Mouse (Mus musculus) intestine, embryonic 14.5 days (tissue): ENCODE data around the gene Prrt2. TPM values are rescaled to one million over a fixed set of nuclear protein-coding genes. Genes with fewer than 3 reads are reported as not detected.

Source experiments
- ATAC-seq: fragments of 200-750 bp; cut with Nextera tagmentation; replicated peaks from 2 replicates; pipeline ENCODE4 v1.8.0; 2017; ENCODE audit warnings: low read depth, moderate number of reproducible peaks, moderate TSS enrichment, moderate library complexity; ENCODE audit not compliant: low FRiP score, low TSS enrichment
- DNase-seq: peaks from one replicate; pipeline ENCODE4 v3.0.0-alpha.2; 2018; ENCODE audit warnings: low spot score
- H3K27ac ChIP-seq: fragments of 300-500 bp; sonication (generic); 2 replicates; pipeline ENCODE4 v1.5.1; 2014; ENCODE audit warnings: low read depth, mild to moderate bottlenecking, control low read depth
- H3K27me3 ChIP-seq: fragments of 300-500 bp; sonication (generic); replicated peaks from 2 replicates; pipeline ENCODE4 v1.6.1; 2014; ENCODE audit warnings: low read length, control low read depth; ENCODE audit not compliant: control insufficient read depth, insufficient read depth
- H3K36me3 ChIP-seq: fragments of 300-500 bp; sonication (generic); 2 replicates; pipeline ENCODE4 v1.6.1; 2014; ENCODE audit warnings: low read length, control low read depth; ENCODE audit not compliant: control insufficient read depth, insufficient read depth
- H3K4me1 ChIP-seq: fragments of 300-500 bp; sonication (generic); replicated peaks from 2 replicates; pipeline ENCODE4 v1.6.1; 2014; ENCODE audit warnings: low read length, control low read depth, mixed read lengths; ENCODE audit not compliant: control insufficient read depth, insufficient read depth
- H3K4me2 ChIP-seq: fragments of 300-500 bp; sonication (generic); 2 replicates; pipeline ENCODE4 v1.6.1; 2014; ENCODE audit warnings: low read length
- H3K4me3 ChIP-seq: fragments of 300-500 bp; sonication (generic); 2 replicates; pipeline ENCODE4 v1.5.1; 2014; ENCODE audit warnings: low read depth, low read length, control low read depth, mixed read lengths
- H3K9ac ChIP-seq: fragments of 300-500 bp; sonication (generic); 2 replicates; pipeline ENCODE4 v1.6.1; 2014; ENCODE audit warnings: mild to moderate bottlenecking, low read length
- H3K9me3 ChIP-seq: fragments of 300-500 bp; sonication (generic); 2 replicates; pipeline ENCODE4 v1.6.1; 2016; ENCODE audit warnings: low read length, control low read depth; ENCODE audit not compliant: control insufficient read depth
- WGBS: fragments of 180-500 bp; shearing (Covaris S2); extraction: QIAGEN DNeasy Blood & Tissue Kit; methylation state at CpG from one replicate; pipeline ENCODE4 v1.1.7; 2014; 5-methylcytosine and 5-hydroxymethylcytosine counted together
- microRNA-seq: library from miRNA; unstranded; fragments of <30 nt; microRNA quantifications from one replicate; pipeline ENCODE4, GENCODE M21; 2016
- polyA plus RNA-seq: library from polyadenylated mRNA; unstranded; fragments of >200 nt; fragmentation: Nextera tagmentation; extraction: Ambion mirVana; gene quantifications from 2 replicates; pipeline ENCODE4 v1.2.1, GENCODE M21; 2014

Gene Prrt2
- polyA plus RNA-seq, 1 experiment from 2014 or later = 9.2 TPM

DNA sequence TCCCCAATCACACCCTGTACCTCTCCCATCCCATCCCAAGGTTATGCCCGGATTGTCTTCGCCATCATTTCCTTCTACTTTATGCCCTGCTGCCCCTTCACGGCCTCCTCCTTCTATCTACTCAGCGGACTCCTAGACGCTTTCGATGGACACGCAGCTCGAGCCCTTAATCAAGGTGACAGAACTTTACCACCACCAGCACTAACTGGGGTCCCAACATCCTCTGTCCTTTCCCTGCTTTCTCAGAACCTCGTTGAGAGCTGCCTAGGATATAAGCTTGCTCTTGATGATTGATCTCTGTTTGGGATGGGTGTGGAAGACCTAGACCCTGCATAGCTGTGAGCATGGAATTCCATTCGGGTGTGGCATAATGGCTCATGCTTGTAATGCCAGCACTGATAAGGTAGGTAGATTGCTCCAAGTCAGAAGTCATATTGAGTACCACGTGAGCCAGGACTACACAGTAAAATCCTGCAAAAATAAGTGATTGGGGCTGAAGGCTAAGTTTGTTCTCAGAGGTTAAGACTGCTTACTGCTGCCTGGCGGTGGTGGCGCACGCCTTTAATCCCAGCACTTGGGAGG lies 44.0 kb downstream of the Prrt2 start:
- peak; percentile 71 for DNase-seq
- H3K9ac ChIP-seq = peak overlapping the region; percentile 94
- peak overlapping the region; percentile 66 for H3K4me2 ChIP-seq
- 0 out of 2 replicates have a peak, but pooled peaks have one; percentile 40 for ATAC-seq
- no peaks in the 10 kb centered on the region for H3K9me3 ChIP-seq
- peak overlapping the region; percentile 94 for H3K27ac ChIP-seq
- WGBS = 23% methylated on average over 14 of the region's 14 CpGs
- H3K36me3 ChIP-seq = peaks cover 35% of the 10 kb centered on the region
- H3K4me1 ChIP-seq = 0 out of 2 replicates have a peak, but pooled peaks cover 5% of the 10 kb centered on the region
- peak overlapping the region; percentile 97 for H3K4me3 ChIP-seq
- no peaks in the 10 kb centered on the region for H3K27me3 ChIP-seq

DNA sequence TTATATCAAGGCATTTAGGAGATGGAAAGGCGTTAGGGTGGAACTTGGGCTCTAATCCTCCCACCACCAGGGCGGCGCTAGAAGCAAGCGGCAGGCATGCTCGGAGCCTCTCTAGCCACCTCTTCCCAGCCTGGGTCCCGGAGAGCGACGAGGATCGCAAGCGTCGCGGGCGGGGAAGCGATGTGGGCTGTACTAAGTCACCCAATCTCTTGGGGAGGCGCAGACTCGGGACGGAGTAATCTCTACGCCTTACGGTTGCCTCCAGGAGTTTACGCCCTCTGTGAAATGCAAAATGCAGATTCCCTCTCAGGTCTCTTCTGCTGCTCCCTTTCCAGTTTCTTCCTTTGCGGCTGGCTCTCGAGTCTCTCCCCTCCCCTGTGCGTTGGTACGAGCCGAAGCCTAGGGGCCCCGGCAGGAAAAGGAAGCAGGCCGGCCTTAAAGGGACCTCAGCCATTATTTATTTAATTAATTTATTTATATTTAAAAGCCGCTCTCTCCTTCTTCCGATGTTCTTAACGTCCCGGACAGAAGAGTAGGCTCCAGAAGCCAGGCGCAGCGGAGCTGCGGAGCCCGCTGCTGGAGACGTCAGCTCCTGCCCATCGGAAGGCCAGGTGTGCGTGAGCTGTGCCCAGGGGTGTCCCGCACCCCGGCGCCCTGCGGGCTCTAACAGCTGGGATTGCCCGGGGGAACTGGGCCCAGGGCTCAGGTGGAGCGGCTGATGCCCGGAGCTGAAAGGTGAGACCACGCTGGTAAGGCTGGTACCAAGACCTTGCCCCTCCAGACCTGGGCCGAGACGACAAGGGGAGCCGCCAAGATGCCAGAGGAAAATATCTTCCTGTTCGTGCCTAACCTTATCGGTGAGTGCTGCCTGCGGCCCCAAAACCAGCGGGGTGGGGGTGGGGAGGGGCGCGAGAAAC lies 44.8 kb downstream of the Prrt2 start, which contains the start of gene Cdiptos:
Gene Cdiptos, minus strand, starts transcription at position 149 of the 917 bp plus-strand sequence.
- H3K4me1 ChIP-seq = 0 out of 2 replicates have a peak, but pooled peaks cover 5% of the 10 kb centered on the region
- ATAC-seq = peak; percentile 95
- peak; percentile 99 for DNase-seq
- H3K9me3 ChIP-seq = no peaks in the 10 kb centered on the region
- peak within 1 kb of the TSS; percentile 94 for H3K27ac ChIP-seq
- under 1% methylated on average over 55 of the region's 55 CpGs for WGBS
- H3K27me3 ChIP-seq = no peaks in the 10 kb centered on the region
- H3K9ac ChIP-seq = peak within 1 kb of the TSS; percentile 94
- H3K4me3 ChIP-seq = peak within 1 kb of the TSS; percentile 97
- H3K4me2 ChIP-seq = peak within 1 kb of the TSS; percentile 66
- peaks cover 34% of the 10 kb centered on the region for H3K36me3 ChIP-seq

DNA sequence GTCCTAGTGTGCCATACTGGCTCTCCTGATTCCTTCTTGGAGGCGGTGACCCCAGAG lies 45.3 kb downstream of the Prrt2 start, which contains the start of gene Cdipt:
Gene Cdipt, plus strand, starts transcription at position 22 of the 57 bp plus-strand sequence.
- H3K27ac ChIP-seq = peak within 1 kb of the TSS; percentile 94
- peak within 1 kb of the TSS; percentile 66 for H3K4me2 ChIP-seq
- H3K4me3 ChIP-seq = peak within 1 kb of the TSS; percentile 97
- H3K9ac ChIP-seq = peak within 1 kb of the TSS; percentile 94
- H3K4me1 ChIP-seq = 0 out of 2 replicates have a peak, but pooled peaks cover 5% of the 10 kb centered on the region
- no peak for DNase-seq
- no peak for ATAC-seq
- H3K27me3 ChIP-seq = no peaks in the 10 kb centered on the region
- H3K36me3 ChIP-seq = peaks cover 30% of the 10 kb centered on the region
- H3K9me3 ChIP-seq = no peaks in the 10 kb centered on the region
- 5% methylated on average over 1 of the region's 1 CpGs for WGBS

DNA sequence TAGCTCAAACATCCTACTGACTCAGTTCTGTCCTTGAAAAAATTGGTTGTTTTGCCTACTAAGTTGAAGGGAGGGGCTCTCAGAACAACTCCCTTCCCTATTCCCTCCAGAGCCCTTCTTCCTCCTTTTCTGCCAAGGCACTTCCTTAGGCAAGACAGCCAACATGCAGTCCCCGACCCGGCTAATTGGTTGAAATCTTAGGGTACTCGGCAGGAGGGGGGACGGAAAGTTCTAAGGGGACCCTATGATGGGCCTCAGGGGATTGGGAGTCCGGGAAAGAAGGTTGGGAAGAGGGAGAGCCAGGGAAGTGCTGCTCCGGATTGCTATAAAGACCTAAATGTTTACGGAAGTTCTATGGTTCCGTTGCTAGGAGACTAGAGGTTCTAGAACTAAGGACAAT lies 45.5 kb downstream of the Prrt2 start:
- Histone ChIP-seq H3K36me3 (peaks cover 28% of the 10 kb centered on the region), H3K4me3 (peak overlapping the region; percentile 97), H3K27me3 (no peaks in the 10 kb centered on the region), H3K4me2 (peak overlapping the region; percentile 66), H3K9me3 (no peaks in the 10 kb centered on the region), H3K9ac (peak overlapping the region; percentile 94; the same call in 1 of the 2 replicates), H3K4me1 (0 out of 2 replicates have a peak, but pooled peaks cover 5% of the 10 kb centered on the region), H3K27ac (peak overlapping the region; percentile 49; the same call in 1 of the 2 replicates)
- no peak for DNase-seq
- 14% methylated on average over 8 of the region's 8 CpGs for WGBS
- 0 out of 2 replicates have a peak, but pooled peaks have one; percentile 0 for ATAC-seq

Small RNA genes within 50 kb of the gene (microRNA-seq; reads per million reads assigned to microRNA genes)
- not detected for gene Gm44343

Other genes starting within 250 kb of the Prrt2 start
- gene Ypel3, start 244.3 kb downstream of the Prrt2 start, polyA plus RNA-seq = 105 and 106 TPM in 2 replicates
- gene Tbx6, start 239.7 kb downstream of the Prrt2 start, polyA plus RNA-seq = 0.36 and 0.47 TPM in 2 replicates
- 277 and 280 TPM in 2 replicates for gene Ppp4c, start 228.7 kb downstream of the Prrt2 start, polyA plus RNA-seq
- 1.5 and 1.8 TPM in 2 replicates for gene Fam57b, start 223.5 kb downstream of the Prrt2 start, polyA plus RNA-seq
- gene 4930451I11Rik, start 189.6 kb downstream of the Prrt2 start, polyA plus RNA-seq = not detected in 2 replicates
- 0.86 and 1.2 TPM in 2 replicates for gene Doc2a, start 173.8 kb downstream of the Prrt2 start, polyA plus RNA-seq
- gene Hirip3, start 159.2 kb downstream of the Prrt2 start, polyA plus RNA-seq = 19.0 and 19.5 TPM in 2 replicates
- gene Ino80e, start 158.8 kb downstream of the Prrt2 start, polyA plus RNA-seq = 82.6 and 84.6 TPM in 2 replicates
- gene Taok2, start 136.5 kb downstream of the Prrt2 start, polyA plus RNA-seq = 26.6 and 29.7 TPM in 2 replicates
- 29.5 and 31.7 TPM in 2 replicates for gene Tmem219, start 98.3 kb downstream of the Prrt2 start, polyA plus RNA-seq
- gene Kctd13, start 92.3 kb downstream of the Prrt2 start, polyA plus RNA-seq = 13.1 TPM in 2 replicates
- 0.39 and 0.65 TPM in 2 replicates for gene Asphd1, start 71.6 kb downstream of the Prrt2 start, polyA plus RNA-seq
- 3.2 and 3.8 TPM in 2 replicates for gene Sez6l2, start 70.6 kb downstream of the Prrt2 start, polyA plus RNA-seq
- gene Cdipt, start 45.3 kb downstream of the Prrt2 start, polyA plus RNA-seq = 105 and 109 TPM in 2 replicates
- gene Cdiptos, start 45.1 kb downstream of the Prrt2 start, polyA plus RNA-seq = 2.2 and 2.5 TPM in 2 replicates
- 27.4 and 29.6 TPM in 2 replicates for gene Mvp, start 6.6 kb downstream of the Prrt2 start, polyA plus RNA-seq
- gene Pagr1b, start 4.7 kb downstream of the Prrt2 start, polyA plus RNA-seq = 0.45 and 0.86 TPM in 2 replicates
- 43.9 and 47.7 TPM in 2 replicates for gene Pagr1a, start 3.9 kb downstream of the Prrt2 start, polyA plus RNA-seq
- 41.8 and 46.3 TPM in 2 replicates for gene Gm42742, start 114 bp downstream of the Prrt2 start, polyA plus RNA-seq
- gene Maz, start 5.8 kb upstream of the Prrt2 start, polyA plus RNA-seq = 55.1 and 61.9 TPM in 2 replicates
- gene Kif22, start 21.3 kb upstream of the Prrt2 start, polyA plus RNA-seq = 115 and 129 TPM in 2 replicates
- 0.30 TPM in 1 of 2 replicates, not detected in the other for gene Zg16, start 66.1 kb upstream of the Prrt2 start, polyA plus RNA-seq
- 2.6 and 3.9 TPM in 2 replicates for gene AI467606, start 70.1 kb upstream of the Prrt2 start, polyA plus RNA-seq
- 2.9 TPM in 2 replicates for gene Qprt, start 101.0 kb upstream of the Prrt2 start, polyA plus RNA-seq
- 0.22 and 0.39 TPM in 2 replicates for gene Spn, start 116.6 kb upstream of the Prrt2 start, polyA plus RNA-seq
- 44.4 and 46.9 TPM in 2 replicates for gene Cd2bp2, start 174.8 kb upstream of the Prrt2 start, polyA plus RNA-seq
- 21.3 and 21.4 TPM in 2 replicates for gene Tbc1d10b, start 187.3 kb upstream of the Prrt2 start, polyA plus RNA-seq
- 10.8 and 12.9 TPM in 2 replicates for gene Mylpf, start 187.7 kb upstream of the Prrt2 start, polyA plus RNA-seq
- 16.8 and 18.5 TPM in 2 replicates for gene Zfp553, start 211.8 kb upstream of the Prrt2 start, polyA plus RNA-seq
- 12.9 and 14.4 TPM in 2 replicates for gene Sept1, start 211.9 kb upstream of the Prrt2 start, polyA plus RNA-seq
- gene Zfp771, start 223.1 kb upstream of the Prrt2 start, polyA plus RNA-seq = 47.6 and 52.2 TPM in 2 replicates
- 280 and 305 TPM in 2 replicates for gene Dctpp1, start 239.5 kb upstream of the Prrt2 start, polyA plus RNA-seq